Mouse (Mus musculus) MEL (cell line): Measurements from ENCODE around the gene Vdr.
A peak's percentile ranks its signal among the peaks of the same experiment; 100 is the strongest.

Experiments
- CTCF ChIP-seq, 3 experiments: IDR thresholded peaks in 2 of 3; conservative IDR thresholded peaks in 1 of 3; 2 replicates each; pipeline ENCODE4 v1.5.1; 2011 to 2012; ENCODE audit warnings: low read length in 3 of 3, low read depth in 2 of 3, mild to moderate bottlenecking in 2 of 3, improper control_type of control experiment in 1 of 3, inconsistent platforms in 1 of 3, mixed read lengths in 1 of 3, moderate library complexity in 1 of 3; ENCODE audit not compliant: control insufficient read depth in 1 of 3, insufficient read depth in 1 of 3, poor library complexity in 1 of 3, severe bottlenecking in 1 of 3
- E2F4 ChIP-seq: IDR thresholded peaks from 2 replicates; pipeline ENCODE4 v1.6.1; 2011; ENCODE audit warnings: low read depth, low read length, improper control_type of control experiment, borderline replicate concordance
- ELF1 ChIP-seq: IDR thresholded peaks from 2 replicates; pipeline ENCODE4 v1.6.1; 2014; ENCODE audit warnings: low read depth, mild to moderate bottlenecking, inconsistent platforms, low read length, improper control_type of control experiment, moderate library complexity
- EP300 ChIP-seq, 2 experiments: IDR thresholded peaks; 2 replicates each; pipeline ENCODE4 v1.6.1; 2011; ENCODE audit warnings: improper control_type of control experiment in 2 of 2, low read length in 2 of 2, low read depth in 1 of 2, mild to moderate bottlenecking in 1 of 2
- GABPA ChIP-seq: IDR thresholded peaks from 2 replicates; pipeline ENCODE4 v1.6.1; 2012; ENCODE audit warnings: low read depth, mild to moderate bottlenecking, inconsistent platforms, low read length, improper control_type of control experiment, moderate library complexity
- MAFK ChIP-seq: IDR thresholded peaks from 2 replicates; pipeline ENCODE4 v1.6.1; 2011; ENCODE audit warnings: low read depth, mild to moderate bottlenecking, low read length, improper control_type of control experiment, borderline replicate concordance
- NRF1 ChIP-seq: IDR thresholded peaks from 2 replicates; pipeline ENCODE4 v1.6.1; 2014; ENCODE audit warnings: low read depth, mild to moderate bottlenecking, inconsistent platforms, low read length, improper control_type of control experiment, moderate library complexity; ENCODE audit not compliant: poor library complexity, insufficient read depth, severe bottlenecking
- POLR2A ChIP-seq, 2 experiments: IDR thresholded peaks; 2 replicates each; pipeline ENCODE4 v1.6.1; 2011 to 2012; ENCODE audit warnings: low read length in 2 of 2, mild to moderate bottlenecking in 2 of 2, control low read depth in 1 of 2, improper control_type of control experiment in 1 of 2, low read depth in 1 of 2, moderate library complexity in 1 of 2; ENCODE audit not compliant: control insufficient read depth in 1 of 2, insufficient read depth in 1 of 2, poor library complexity in 1 of 2
- POLR2AphosphoS5 ChIP-seq: IDR thresholded peaks from 2 replicates; pipeline ENCODE4 v1.6.1; 2012; ENCODE audit warnings: low read depth, borderline replicate concordance, mild to moderate bottlenecking, inconsistent platforms, low read length, moderate library complexity, mixed read lengths
- RCOR1 ChIP-seq: IDR thresholded peaks from 2 replicates; pipeline ENCODE4 v1.6.1; 2012; ENCODE audit warnings: low read depth, mild to moderate bottlenecking, inconsistent platforms, low read length, improper control_type of control experiment
- TAL1 ChIP-seq: IDR thresholded peaks from 2 replicates; pipeline ENCODE4 v1.6.1; 2012; ENCODE audit warnings: mild to moderate bottlenecking, inconsistent platforms, low read length, moderate library complexity, mixed read lengths
- USF1 ChIP-seq: IDR thresholded peaks from 2 replicates; pipeline ENCODE4 v1.6.1; 2014; ENCODE audit warnings: low read depth, mild to moderate bottlenecking, inconsistent platforms, low read length, improper control_type of control experiment, moderate library complexity
- ZC3H11A ChIP-seq: IDR thresholded peaks from 2 replicates; pipeline ENCODE4 v1.6.1; 2012; ENCODE audit warnings: low read depth, mild to moderate bottlenecking, inconsistent platforms, low read length, improper control_type of control experiment
- ZMIZ1 ChIP-seq: IDR thresholded peaks from 2 replicates; pipeline ENCODE4 v1.6.1; 2012; ENCODE audit warnings: low read depth, mild to moderate bottlenecking, inconsistent platforms, low read length, improper control_type of control experiment, moderate library complexity

DNA sequence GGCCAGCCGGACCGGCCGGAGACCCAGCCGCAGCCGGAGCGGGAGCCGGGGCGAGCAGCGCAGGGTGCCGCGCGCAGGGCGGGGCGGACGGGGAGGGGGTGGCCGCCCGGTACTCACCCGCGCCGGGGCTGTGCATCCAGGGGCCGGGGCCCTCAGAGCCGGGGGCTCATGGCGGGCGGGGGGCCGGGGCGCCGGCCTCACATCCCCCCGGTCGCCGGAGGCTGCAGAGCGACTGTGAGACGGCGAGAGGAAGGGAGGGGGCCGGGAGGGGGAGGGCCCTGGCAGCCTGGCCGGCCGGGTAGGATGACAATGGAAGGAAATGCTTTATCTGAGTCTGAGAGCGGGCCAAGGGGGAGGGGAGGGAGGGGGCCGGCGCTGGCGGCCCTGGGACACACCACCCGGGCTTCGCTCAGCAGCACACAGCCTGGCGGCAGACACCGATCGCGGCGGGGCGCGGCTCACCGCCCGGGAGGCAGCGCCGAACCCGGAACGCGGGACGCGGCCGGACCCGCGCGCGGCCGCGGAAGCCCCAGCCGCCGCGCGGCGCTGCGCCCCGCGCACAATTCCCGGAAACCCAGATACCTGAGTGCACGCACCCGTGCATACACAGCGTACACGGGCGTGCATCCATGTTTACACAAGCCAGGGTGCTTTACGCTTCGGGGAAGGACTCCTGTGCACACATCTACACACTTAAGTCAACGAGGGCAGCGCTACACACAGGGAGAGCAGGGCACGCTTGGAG lies 79.0 kb downstream of the Vdr start:
- TF ChIP-seq POLR2A (IDR thresholded peaks at IDR 0.05; ENCODE audit: control insufficient read depth in 1 of 2, insufficient read depth in 1 of 2, low read depth in 1 of 2, low read length in 2 of 2, poor library complexity in 1 of 2) = peak; percentile 44 to 48; a peak in 3 of 4 replicates
- TF ChIP-seq CTCF (IDR thresholded peaks at IDR 0.05 in 2 of 3, conservative IDR thresholded peaks at IDR 0.05 in 1 of 3; ENCODE audit: control insufficient read depth in 1 of 3, insufficient read depth in 1 of 3, low read depth in 2 of 3, low read length in 3 of 3, poor library complexity in 1 of 3, severe bottlenecking in 1 of 3) = peak in 1 of 3 experiments; percentile 17; a peak in 3 of 6 replicates
- TF ChIP-seq USF1 = no peak
- peak; percentile 2 to 70; a peak in 2 of 4 replicates for TF ChIP-seq EP300 (IDR thresholded peaks at IDR 0.05; ENCODE audit: low read depth in 1 of 2, low read length in 2 of 2)
- TF ChIP-seq POLR2AphosphoS5 = 0 out of 2 replicates have a peak, but pooled peaks have one; percentile 39
- no peak for TF ChIP-seq GABPA
- no peak for TF ChIP-seq ZC3H11A
- no peak for TF ChIP-seq NRF1
- TF ChIP-seq E2F4 = no peak
- TF ChIP-seq ELF1 = peak; percentile 17; the same call in 1 of the 2 replicates
- no peak for TF ChIP-seq TAL1
- no peak for TF ChIP-seq MAFK
- peak; percentile 9; the same call in 1 of the 2 replicates for TF ChIP-seq ZMIZ1
- 0 out of 2 replicates have a peak, but pooled peaks have one; percentile 15 for TF ChIP-seq RCOR1
